Mouse (Mus musculus): ENCODE data around the gene Fxyd7. TPM values are rescaled to one million over a fixed set of nuclear protein-coding genes. Genes with fewer than 3 reads are reported as not detected.

Gene Fxyd7
- polyA plus RNA-seq, 1 experiment, result not detected

DNA sequence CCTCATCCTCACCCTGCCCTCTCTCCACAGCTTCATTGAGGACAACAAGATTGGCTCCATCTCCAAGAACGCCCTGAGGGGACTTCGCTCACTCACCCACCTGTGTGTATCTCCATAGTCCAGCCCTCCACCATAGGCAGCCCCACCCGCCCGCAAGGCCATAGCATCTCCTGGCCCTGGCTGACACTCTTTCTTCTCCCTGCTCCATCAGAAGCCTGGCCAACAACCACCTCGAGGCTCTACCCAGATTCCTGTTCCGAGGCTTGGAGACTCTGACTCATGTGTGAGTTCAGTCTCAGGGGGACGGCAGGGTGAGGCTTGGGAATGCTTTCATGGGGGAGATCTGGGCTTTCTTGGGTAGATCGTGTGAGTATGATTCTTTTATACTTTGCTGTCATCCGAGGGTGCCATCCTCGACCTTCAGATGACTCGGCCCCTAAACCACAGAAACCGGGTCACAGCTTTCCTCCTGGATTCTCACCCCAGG lies 11.8 kb upstream of the Fxyd7 start:
- H3K4me1 ChIP-seq (ENCODE audit: control insufficient read depth, insufficient read depth, low read length), result no peaks in the 10 kb centered on the region
- H3K27ac ChIP-seq (ENCODE audit: insufficient read depth, low read length), result no peak overlapping the region
- no peak for TF ChIP-seq POLR2A (IDR thresholded peaks at IDR 0.05; ENCODE audit: low read depth, low read length)
- no peak for TF ChIP-seq CTCF (IDR thresholded peaks at IDR 0.05; ENCODE audit: borderline replicate concordance, insufficient read depth, low read length)
- no peak overlapping the region for H3K4me3 ChIP-seq (ENCODE audit: insufficient read depth, low read length)

DNA sequence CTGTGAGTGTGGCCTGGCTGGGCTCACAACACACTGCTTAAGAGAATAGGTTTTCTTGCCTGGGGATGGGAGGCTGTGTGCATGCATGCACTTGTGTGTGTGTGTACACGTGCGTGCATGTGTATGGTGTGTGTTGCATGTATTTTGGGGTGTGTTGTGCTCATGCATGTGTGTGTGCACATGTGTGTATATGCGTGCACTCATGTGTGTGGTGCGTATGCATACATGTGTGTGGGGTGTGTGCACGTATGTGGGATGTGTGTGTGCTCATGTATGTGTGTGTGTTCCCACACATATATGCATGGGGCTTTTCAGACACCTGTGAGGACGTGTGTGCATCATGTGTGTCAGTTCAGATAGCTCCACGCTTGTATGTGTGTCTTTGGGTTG lies 9.3 kb upstream of the Fxyd7 start:
- H3K4me1 ChIP-seq (ENCODE audit: control insufficient read depth, insufficient read depth, low read length), result no peaks in the 10 kb centered on the region
- no peak for TF ChIP-seq POLR2A (IDR thresholded peaks at IDR 0.05; ENCODE audit: low read depth, low read length)
- TF ChIP-seq CTCF (IDR thresholded peaks at IDR 0.05; ENCODE audit: borderline replicate concordance, insufficient read depth, low read length), result no peak
- H3K4me3 ChIP-seq (ENCODE audit: insufficient read depth, low read length), result no peak overlapping the region
- H3K27ac ChIP-seq (ENCODE audit: insufficient read depth, low read length), result no peak overlapping the region

DNA sequence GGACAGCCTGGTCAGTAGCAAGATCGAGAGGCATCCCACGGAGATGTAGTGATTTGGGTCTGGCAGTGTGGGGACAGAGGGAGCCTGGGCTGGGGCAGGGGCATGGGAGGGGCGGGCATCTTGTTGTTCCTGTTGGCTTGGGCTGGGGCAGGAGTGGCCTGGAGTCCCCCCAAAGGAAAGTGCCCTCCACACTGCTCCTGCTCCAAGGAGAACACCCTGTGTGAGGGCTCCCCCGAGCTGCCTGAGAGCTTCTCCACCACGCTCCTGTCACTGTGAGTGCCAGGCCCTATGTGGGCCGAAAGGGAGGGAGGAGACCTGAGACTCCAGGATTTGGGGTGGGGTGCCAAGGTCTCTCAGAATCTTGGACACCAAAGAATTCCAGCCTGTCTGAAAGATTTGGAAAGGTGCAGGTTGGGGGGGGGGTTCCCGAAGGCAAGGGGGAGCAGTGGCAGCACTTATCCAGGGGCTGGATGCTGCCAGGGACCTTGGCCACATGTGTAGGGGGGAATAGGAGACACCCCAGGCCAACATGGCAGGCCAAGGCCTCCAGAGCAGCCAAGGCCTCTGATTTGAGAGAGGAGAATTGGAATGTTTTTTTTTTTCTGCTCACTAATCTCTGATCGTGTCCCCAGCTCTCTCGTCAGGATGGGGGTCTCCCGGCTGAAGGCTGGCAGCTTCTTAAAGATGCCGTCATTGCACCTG lies 8.8 kb upstream of the Fxyd7 start:
- H3K4me1 ChIP-seq (ENCODE audit: control insufficient read depth, insufficient read depth, low read length), result no peaks in the 10 kb centered on the region
- H3K27ac ChIP-seq (ENCODE audit: insufficient read depth, low read length), result no peak overlapping the region
- TF ChIP-seq POLR2A (IDR thresholded peaks at IDR 0.05; ENCODE audit: low read depth, low read length) (no peak), CTCF (IDR thresholded peaks at IDR 0.05; ENCODE audit: borderline replicate concordance, insufficient read depth, low read length) (no peak)
- H3K4me3 ChIP-seq (ENCODE audit: insufficient read depth, low read length), result no peak overlapping the region

DNA sequence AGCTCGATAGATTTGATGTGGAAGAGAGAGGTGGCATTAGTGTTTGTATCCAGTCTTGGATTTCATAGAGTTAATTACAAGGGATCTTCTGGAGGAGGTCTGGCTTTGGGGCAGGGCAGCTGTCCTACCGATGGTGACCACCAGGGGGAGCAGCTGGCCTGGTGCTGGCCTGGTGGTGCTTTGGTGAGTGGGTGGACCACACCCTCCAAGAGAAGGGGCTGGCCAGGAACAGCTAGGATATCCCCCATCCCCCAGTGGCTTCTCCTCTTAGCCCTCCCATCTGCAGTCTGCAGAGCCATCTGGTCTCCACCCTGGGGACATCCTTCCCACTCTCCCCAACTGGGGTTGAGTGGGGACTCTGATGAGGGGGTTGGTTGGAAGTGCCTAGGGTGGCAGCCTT lies 7.8 kb upstream of the Fxyd7 start, which contains the start of gene Lgi4:
TSS of gene Lgi4 (plus strand) at position 235 of the 400 bp plus-strand sequence.
- Histone ChIP-seq H3K4me3 (ENCODE audit: insufficient read depth, low read length) (no peak within 1 kb of the TSS), H3K4me1 (ENCODE audit: control insufficient read depth, insufficient read depth, low read length) (no peaks in the 10 kb centered on the region), H3K27ac (ENCODE audit: insufficient read depth, low read length) (no peak within 1 kb of the TSS)
- peak; percentile 87 for TF ChIP-seq CTCF (IDR thresholded peaks at IDR 0.05; ENCODE audit: borderline replicate concordance, insufficient read depth, low read length)
- no peak for TF ChIP-seq POLR2A (IDR thresholded peaks at IDR 0.05; ENCODE audit: low read depth, low read length)

DNA sequence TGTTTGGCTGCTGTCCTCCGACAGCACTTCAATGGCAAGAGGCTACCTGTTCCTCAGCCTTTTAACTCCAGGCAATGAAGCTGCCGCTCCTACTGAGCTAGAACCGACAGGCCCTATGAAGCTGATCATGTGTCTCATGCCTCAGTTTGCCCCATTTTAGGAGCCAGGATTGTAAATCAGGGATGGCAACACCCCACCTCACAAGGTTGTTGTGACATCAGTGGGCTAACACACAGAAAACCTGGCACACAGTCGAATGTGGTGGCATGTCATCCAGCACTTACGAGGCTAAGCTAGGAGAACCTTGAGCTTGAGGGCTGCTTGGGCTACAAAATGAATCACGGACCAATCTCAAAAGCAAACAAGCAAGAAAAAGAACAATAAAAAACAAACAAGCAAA lies 6.9 kb upstream of the Fxyd7 start:
- no peak overlapping the region for H3K27ac ChIP-seq (ENCODE audit: insufficient read depth, low read length)
- TF ChIP-seq POLR2A (IDR thresholded peaks at IDR 0.05; ENCODE audit: low read depth, low read length) (no peak), CTCF (IDR thresholded peaks at IDR 0.05; ENCODE audit: borderline replicate concordance, insufficient read depth, low read length) (no peak)
- H3K4me3 ChIP-seq (ENCODE audit: insufficient read depth, low read length), result no peak overlapping the region
- no peaks in the 10 kb centered on the region for H3K4me1 ChIP-seq (ENCODE audit: control insufficient read depth, insufficient read depth, low read length)

DNA sequence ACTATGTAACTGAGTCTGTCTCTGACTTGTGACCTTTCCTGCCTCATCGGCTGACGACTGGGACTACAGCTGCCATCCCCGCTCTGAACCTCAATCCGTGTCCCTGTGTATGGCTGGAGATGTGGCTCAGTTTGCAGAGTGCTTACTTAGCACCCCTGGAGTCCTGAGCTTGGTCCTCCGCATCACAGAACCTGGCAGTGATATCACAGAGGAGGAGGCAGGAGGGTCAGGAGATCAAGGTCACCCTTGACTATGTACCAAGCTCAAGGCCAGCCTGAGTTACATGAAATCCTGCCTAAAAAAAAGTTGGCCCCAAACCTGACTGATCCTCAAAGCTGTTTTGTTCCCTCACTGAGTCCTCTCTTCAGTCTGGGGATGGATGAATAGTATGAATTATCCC lies 6.5 kb upstream of the Fxyd7 start:
- no peak for TF ChIP-seq POLR2A (IDR thresholded peaks at IDR 0.05; ENCODE audit: low read depth, low read length)
- TF ChIP-seq CTCF (IDR thresholded peaks at IDR 0.05; ENCODE audit: borderline replicate concordance, insufficient read depth, low read length), result no peak
- Histone ChIP-seq H3K4me3 (ENCODE audit: insufficient read depth, low read length) (no peak overlapping the region), H3K4me1 (ENCODE audit: control insufficient read depth, insufficient read depth, low read length) (no peaks in the 10 kb centered on the region), H3K27ac (ENCODE audit: insufficient read depth, low read length) (no peak overlapping the region)

DNA sequence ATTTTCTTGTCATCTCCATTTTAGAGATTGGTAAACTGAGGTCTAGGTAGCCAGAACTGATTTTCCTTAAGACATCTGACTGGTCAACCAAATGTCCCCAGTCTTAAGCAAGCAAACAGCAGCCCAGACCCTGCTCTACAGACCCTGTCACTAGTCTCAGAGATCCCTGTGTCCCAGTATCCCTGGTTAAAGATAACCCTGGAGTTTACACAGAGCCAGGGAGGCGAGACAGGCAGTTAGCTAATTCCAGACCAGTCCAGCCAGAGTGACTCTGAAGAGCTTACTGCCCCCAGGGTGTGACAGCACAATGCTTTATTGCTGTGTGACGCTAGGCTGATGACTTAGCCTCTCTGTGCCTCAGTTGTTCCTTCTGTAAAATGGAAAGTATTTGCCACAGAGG lies 5.8 kb upstream of the Fxyd7 start, which contains the start of gene Fxyd1:
TSS of gene Fxyd1 (minus strand) at position 129 of the 400 bp plus-strand sequence.
- H3K4me3 ChIP-seq (ENCODE audit: insufficient read depth, low read length), result no peak within 1 kb of the TSS
- H3K27ac ChIP-seq (ENCODE audit: insufficient read depth, low read length), result no peak within 1 kb of the TSS
- no peaks in the 10 kb centered on the region for H3K4me1 ChIP-seq (ENCODE audit: control insufficient read depth, insufficient read depth, low read length)
- TF ChIP-seq CTCF (IDR thresholded peaks at IDR 0.05; ENCODE audit: borderline replicate concordance, insufficient read depth, low read length) (no peak), POLR2A (IDR thresholded peaks at IDR 0.05; ENCODE audit: low read depth, low read length) (no peak)

DNA sequence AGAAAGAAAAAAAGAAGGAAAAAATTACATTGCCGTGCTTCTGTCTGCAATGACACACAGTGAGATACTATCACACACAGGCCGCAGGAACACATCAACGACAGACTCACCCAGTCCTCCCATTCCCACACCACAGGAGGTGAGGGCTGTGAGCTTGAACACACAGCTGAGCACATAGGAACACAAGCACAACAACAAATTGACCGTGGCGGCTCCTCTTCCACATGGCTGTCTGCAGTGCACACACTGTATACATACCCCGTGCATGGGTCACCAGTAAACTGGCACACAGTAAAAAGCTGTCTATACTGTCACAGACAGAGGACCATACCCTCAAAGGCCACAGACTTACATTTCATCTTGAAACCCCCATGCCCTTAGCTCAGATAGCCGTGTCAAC lies 5.2 kb upstream of the Fxyd7 start:
- Histone ChIP-seq H3K4me1 (ENCODE audit: control insufficient read depth, insufficient read depth, low read length) (no peaks in the 10 kb centered on the region), H3K27ac (ENCODE audit: insufficient read depth, low read length) (no peak overlapping the region), H3K4me3 (ENCODE audit: insufficient read depth, low read length) (no peak overlapping the region)
- TF ChIP-seq POLR2A (IDR thresholded peaks at IDR 0.05; ENCODE audit: low read depth, low read length) (no peak), CTCF (IDR thresholded peaks at IDR 0.05; ENCODE audit: borderline replicate concordance, insufficient read depth, low read length) (no peak)

DNA sequence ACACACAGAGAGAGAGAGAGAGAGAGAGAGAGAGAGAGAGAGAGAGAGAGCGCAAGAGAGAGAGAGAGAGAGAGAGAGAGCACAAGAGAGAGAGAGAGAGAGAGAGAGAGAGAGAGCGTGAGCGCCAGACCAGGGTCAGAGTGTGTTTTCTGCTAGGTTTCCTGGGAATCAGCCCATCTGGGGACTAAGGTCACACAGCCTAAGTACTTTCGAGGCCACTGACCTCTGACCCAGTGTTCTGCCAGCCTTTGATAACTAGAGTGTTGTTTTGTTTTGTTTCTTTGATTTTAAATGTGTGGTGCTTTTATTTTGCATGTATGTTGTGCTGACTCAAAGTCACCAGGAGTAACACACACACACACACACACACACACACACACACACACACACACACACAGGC lies 4.6 kb upstream of the Fxyd7 start:
- Histone ChIP-seq H3K27ac (ENCODE audit: insufficient read depth, low read length) (no peak overlapping the region), H3K4me3 (ENCODE audit: insufficient read depth, low read length) (no peak overlapping the region), H3K4me1 (ENCODE audit: control insufficient read depth, insufficient read depth, low read length) (no peaks in the 10 kb centered on the region)
- no peak for TF ChIP-seq CTCF (IDR thresholded peaks at IDR 0.05; ENCODE audit: borderline replicate concordance, insufficient read depth, low read length)
- TF ChIP-seq POLR2A (IDR thresholded peaks at IDR 0.05; ENCODE audit: low read depth, low read length), result no peak

DNA sequence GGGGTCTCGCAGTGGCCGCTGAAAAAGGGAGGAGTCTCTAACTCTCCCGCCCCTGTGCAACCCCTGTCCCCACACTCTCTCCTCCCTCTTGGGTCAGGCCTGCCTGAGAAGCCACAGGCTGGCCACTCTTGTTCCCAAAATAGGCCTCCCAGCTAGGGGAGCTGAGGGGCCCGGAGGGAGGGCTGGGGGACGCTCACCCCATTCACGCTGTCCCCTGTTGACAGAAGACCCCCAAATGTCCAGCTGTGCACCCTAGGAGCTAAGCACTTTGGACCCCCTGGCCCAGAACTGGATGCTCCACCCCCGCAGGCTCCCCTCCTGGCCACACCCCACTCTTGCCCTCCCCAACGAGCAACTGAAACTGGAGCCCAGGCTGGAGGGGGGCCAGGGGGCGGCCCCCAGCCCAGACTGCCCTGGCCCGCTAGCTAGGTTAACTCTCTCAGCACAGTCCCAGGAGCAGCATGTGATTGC lies 4.1 kb upstream of the Fxyd7 start:
- Histone ChIP-seq H3K27ac (ENCODE audit: insufficient read depth, low read length) (no peak overlapping the region), H3K4me1 (ENCODE audit: control insufficient read depth, insufficient read depth, low read length) (no peaks in the 10 kb centered on the region)

More for the DNA sequence above, 4.1 kb upstream of the Fxyd7 start:
- TF ChIP-seq POLR2A (IDR thresholded peaks at IDR 0.05; ENCODE audit: low read depth, low read length) (no peak), CTCF (IDR thresholded peaks at IDR 0.05; ENCODE audit: borderline replicate concordance, insufficient read depth, low read length) (no peak)
- no peak overlapping the region for H3K4me3 ChIP-seq (ENCODE audit: insufficient read depth, low read length)

Data from embryonic fibroblast, embryonic 13.5 days (primary cell).